Mouse (Mus musculus) heart, adult 9 months (tissue): ENCODE measurements at regions not wholly inside any gene's neighbourhood (a gene's known extent, or its start where the extent isn't known, plus 50 kb on each side); places are given as distances from the start of the nearest gene placed in this dataset.
"Not testable (repeated sequence)": the region's sequence is repeated elsewhere in the genome, so short reads cannot be mapped to it uniquely, and the experiment has no call there.

Source experiments
- DNase-seq, 2 experiments: peaks; one replicate each; pipeline ENCODE4 v3.0.0; 2022; ENCODE audit warnings: low spot score in 2 of 2

- no peak for DNase-seq
Observed at GRCm38 (mm10) chrX:93888480-93888879, 56.5 kb upstream of the Pdk3 start.

DNA sequence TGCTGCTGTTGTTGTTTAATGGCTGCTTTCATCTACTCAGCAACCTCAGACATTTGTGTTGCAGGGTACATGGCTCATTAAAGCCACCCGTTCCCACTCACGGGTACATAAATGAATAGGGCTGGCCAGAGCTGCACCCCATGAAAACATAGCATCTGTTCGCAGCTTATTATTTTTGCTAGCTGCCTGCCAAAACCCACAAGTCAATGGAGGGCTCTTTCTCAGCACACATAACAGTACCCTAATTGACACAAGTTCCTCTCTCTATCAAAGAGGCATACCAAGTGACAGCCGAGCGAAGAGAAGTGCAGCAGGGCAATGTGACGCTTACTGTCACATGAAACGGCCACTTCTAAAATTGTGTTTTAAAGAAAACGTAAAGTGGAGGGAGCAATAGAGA lies 57.0 kb upstream of the Pdk3 start:
- DNase-seq: no peak

GRCm38 (mm10) chrX:93889394-93890042 lies 57.5 kb upstream of the Pdk3 start:
- DNase-seq: peak; percentile 57 to 80

- no peak for DNase-seq
Observed at GRCm38 (mm10) chrX:93896838-93897820, 65.1 kb upstream of the Pdk3 start.

DNA sequence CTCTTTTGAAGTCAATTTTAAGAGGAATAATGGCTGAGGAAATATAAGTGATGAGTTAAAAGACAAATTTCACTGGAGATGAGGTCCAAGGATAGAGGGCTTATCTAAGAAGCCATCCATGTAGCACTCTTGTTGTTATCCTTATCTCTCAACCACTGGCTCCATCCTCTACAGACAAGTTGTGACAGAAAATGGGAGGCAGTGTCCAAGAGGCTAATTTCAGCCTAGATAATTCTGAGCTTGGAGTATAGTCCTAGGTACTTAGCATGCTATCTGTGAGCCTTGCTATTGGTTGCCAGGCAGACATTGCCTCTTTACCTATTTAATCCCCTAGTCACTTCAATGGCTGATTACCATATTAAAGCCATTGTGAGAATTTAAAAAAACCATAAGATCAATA lies 65.2 kb upstream of the AU015836 start:
- DNase-seq: no peak

DNA sequence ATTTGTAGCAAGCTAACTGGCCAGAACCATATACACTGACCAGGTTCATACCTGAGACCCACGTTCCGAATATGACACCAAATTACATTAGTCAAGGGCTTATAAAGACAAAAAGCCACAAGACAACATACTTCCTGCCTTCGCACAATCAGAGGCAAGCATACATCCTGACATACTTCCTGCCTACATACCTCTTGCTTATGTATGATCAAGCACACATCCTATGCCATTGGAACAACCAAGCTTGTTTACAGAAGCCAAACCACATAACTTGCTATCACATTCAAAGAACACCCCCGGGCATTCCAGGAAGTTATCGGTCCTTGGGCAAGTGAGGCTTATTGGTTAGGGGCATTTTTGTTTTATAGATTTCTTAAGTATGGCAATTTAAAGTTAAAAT lies 62.9 kb upstream of the AU015836 start:
- no peak for DNase-seq

GRCm38 (mm10) chrX:93911087-93911840 lies 57.2 kb upstream of the AU015836 start:
- peak; percentile 21 to 42 for DNase-seq

GRCm38 (mm10) chrX:93915548-93915947 lies 52.9 kb upstream of the AU015836 start:
- no peak for DNase-seq

- not testable (repeated sequence) for DNase-seq
Observed at GRCm38 (mm10) chrX:93917367-93917766, 51.1 kb upstream of the AU015836 start.
